Mouse (Mus musculus): ENCODE measurements at regions not wholly inside any gene's neighbourhood (a gene's known extent, or its start where the extent isn't known, plus 50 kb on each side); places are given as distances from the start of the nearest gene placed in this dataset.
A peak's percentile ranks its signal among the peaks of the same experiment; 100 is the strongest.

DNA sequence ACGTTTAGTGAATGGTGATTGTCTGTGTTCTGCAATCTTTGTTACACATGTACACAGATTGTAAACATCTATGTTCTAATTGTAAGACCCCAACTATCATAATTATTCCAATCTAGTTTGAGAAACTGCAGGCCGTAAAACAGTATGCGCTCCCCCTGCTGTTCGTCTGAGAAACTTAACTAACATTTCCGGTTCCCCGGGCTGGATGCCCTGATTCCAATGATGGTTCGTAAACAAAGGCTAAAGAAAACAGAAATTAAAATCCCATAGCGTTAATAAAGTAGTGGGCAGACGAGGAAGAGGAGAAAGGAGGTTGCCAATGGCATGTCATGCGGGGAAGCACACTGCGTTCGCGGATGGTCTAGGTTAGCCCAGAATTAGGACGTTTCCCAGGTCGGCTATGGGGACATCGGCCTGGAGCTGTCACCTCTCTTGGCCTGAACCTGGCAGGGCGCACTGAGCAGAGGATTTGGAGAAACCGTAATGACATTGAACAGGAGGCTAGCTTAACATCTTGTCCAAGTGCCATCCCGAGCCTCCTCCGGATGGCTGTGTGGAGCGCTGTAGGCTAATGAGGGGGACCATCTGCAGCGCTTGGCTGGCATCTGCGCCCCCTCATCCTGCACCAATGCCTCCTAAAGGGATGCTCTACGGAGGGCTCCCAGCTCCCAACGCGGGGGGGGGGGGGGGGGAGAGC lies 55.7 kb upstream of the Hnrnpa3 start:
- DNase-seq = peak; percentile 49 to 50

DNA sequence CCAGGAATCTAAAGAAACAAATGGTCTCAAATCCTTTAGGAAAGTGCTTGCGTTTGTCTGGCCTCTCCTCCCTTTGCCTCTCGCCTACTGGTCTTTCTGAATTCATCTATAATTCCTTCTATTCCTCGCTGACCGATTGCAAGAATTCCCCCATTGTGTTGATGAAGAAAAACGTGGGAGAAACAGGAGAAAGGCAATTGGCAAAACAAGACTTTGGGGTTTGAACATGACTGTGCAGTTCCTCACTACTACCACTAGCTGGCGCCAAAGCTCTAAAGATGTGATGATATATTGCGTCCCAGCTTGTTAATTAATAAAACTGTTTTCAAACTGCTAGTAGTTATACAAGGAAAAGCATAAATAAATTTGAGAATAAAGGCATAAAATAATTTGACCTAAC lies 53.4 kb upstream of the Hnrnpa3 start:
- peak; percentile 45 to 64 for DNase-seq

GRCm38 (mm10) chr2:75607010-75607915 lies 51.8 kb upstream of the Hnrnpa3 start:
- no peak for DNase-seq

DNA sequence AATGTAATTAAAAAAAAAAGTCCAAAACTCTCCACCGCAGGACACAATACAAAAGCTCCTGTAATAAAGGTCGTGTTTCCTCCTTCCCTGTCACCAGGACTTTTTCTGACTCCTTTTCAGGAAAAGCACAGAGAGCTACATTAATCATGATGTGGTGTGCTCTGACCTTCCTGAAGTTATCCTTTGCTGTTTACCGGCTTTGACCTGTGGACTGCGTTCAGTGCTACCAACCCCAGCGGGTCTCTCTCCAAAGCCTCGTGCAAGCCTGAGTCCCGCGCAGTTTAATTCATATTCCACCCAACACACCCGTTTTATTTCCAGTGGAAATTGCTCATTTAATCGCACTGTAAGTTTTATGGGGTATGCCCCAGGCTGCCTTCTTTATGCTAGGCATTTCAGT lies 51.1 kb upstream of the Hnrnpa3 start:
- no peak for DNase-seq

DNA sequence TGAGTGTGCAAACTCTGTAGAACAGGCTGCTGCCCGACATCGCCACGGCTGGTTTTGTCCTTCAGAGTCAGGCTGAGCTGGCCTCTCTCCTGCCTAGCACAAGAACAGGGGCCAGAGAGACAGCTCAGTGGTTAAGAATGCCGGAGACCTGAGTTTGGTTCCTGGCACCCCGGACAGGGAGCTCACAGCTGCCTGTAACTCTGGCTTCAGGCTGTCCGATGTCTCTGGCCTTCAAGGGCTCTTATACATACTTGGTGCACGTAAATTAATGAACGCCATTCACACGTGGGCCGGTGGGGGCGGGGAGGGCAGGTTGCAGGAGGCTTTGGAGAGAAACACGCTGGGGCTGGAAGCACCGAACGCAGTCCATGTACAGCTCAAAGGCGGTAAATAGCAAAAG lies 50.6 kb upstream of the Hnrnpa3 start:
- no peak for DNase-seq

DNA sequence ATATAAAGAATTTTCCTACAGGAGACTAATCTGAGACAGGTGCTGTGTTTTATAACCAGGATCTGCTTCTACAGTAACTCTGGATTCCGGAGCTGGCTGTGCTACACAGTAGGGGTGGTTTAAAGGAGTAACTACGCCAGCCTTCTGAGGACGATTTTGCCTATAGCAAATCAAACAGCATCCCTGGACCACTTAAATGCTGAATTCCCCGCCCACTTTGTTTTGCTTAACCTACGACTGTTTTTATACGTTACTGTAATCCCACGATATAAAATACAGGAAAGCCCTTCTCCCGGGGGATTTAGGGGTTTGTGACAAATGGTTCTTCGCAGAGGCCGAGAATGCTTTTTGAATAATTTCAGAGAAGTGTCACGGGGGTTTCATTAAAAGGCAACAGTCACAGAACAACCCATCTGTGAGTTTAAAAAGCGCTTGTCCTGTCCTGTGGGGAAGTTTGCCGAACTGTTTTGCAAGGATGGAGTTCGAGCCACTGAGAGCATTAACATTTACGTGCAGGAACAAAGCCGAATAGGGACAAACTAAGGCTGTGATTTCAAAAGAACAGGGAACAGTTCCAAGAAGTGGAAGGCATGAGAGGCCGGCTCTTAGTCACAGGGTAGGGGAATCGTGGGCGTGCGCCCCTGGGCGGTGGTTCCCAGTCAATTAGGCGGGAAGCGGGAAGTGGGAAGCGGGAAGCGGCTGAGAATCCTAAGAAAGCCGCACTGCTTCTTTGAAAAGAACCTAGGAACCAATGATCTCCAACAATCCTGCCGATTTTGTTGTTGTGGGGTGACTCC lies 49.7 kb upstream of the Hnrnpa3 start:
- no peak for DNase-seq

Measured in cerebellum, postnatal 36 days (tissue).